Mouse (Mus musculus): Measurements from ENCODE around the gene Ppp1r1c.
"Not testable (repeated sequence)": the region's sequence is repeated elsewhere in the genome, so short reads cannot be mapped to it uniquely, and the experiment has no call there.

Gene Ppp1r1c

GRCm38 (mm10) chr2:79751685-79752084 lies 44.1 kb downstream of the Ppp1r1c start:
- DNase-seq, result no peak

- DNase-seq, result peak; percentile 29
Measured at GRCm38 (mm10) chr2:79760018-79760417, 52.4 kb downstream of the Ppp1r1c start.

GRCm38 (mm10) chr2:79762723-79763388 lies 55.3 kb downstream of the Ppp1r1c start:
- DNase-seq, result no peak

GRCm38 (mm10) chr2:79765032-79765431 lies 57.5 kb downstream of the Ppp1r1c start:
- DNase-seq, result no peak

GRCm38 (mm10) chr2:79765723-79766122 lies 58.1 kb downstream of the Ppp1r1c start:
- DNase-seq, result no peak

- no peak for DNase-seq
Measured at GRCm38 (mm10) chr2:79768625-79769024, 61.0 kb downstream of the Ppp1r1c start.

GRCm38 (mm10) chr2:79770307-79770706 lies 62.7 kb downstream of the Ppp1r1c start:
- DNase-seq, result no peak

GRCm38 (mm10) chr2:79774372-79774771 lies 66.8 kb downstream of the Ppp1r1c start:
- peak; percentile 59 for DNase-seq

GRCm38 (mm10) chr2:79777801-79778200 lies 70.2 kb downstream of the Ppp1r1c start:
- no peak for DNase-seq

- no peak for DNase-seq
Measured at GRCm38 (mm10) chr2:79780772-79781171, 73.2 kb downstream of the Ppp1r1c start.

- DNase-seq, result no peak
Measured at GRCm38 (mm10) chr2:79785541-79786134, 78.1 kb downstream of the Ppp1r1c start.

- no peak for DNase-seq
Measured at GRCm38 (mm10) chr2:79786467-79786866, 78.9 kb downstream of the Ppp1r1c start.

GRCm38 (mm10) chr2:79793186-79793585 lies 85.6 kb downstream of the Ppp1r1c start:
- DNase-seq, result no peak

- no peak for DNase-seq
Measured at GRCm38 (mm10) chr2:79797444-79797843, 89.9 kb downstream of the Ppp1r1c start.

GRCm38 (mm10) chr2:79798627-79799026 lies 91.0 kb downstream of the Ppp1r1c start:
- DNase-seq, result no peak

GRCm38 (mm10) chr2:79815708-79816484 lies 108.3 kb downstream of the Ppp1r1c start:
- no peak for DNase-seq

- DNase-seq, result no peak
Measured at GRCm38 (mm10) chr2:79819543-79819942, 112.0 kb downstream of the Ppp1r1c start.

- no peak for DNase-seq
Measured at GRCm38 (mm10) chr2:79825853-79826252, 118.3 kb downstream of the Ppp1r1c start.

GRCm38 (mm10) chr2:79839090-79839489 lies 131.5 kb downstream of the Ppp1r1c start:
- no peak for DNase-seq

GRCm38 (mm10) chr2:79839513-79839912 lies 131.9 kb downstream of the Ppp1r1c start:
- no peak for DNase-seq

GRCm38 (mm10) chr2:79847396-79847795 lies 139.8 kb downstream of the Ppp1r1c start:
- DNase-seq, result not testable (repeated sequence)

GRCm38 (mm10) chr2:79856874-79857273 lies 149.3 kb downstream of the Ppp1r1c start:
- DNase-seq, result no peak

GRCm38 (mm10) chr2:79865275-79865999 lies 157.9 kb downstream of the Ppp1r1c start:
- DNase-seq, result peak; percentile 31

Data from layer of hippocampus, adult 9-11 months (tissue).